Mouse (Mus musculus) liver, postnatal 0 days (tissue): Measurements from ENCODE around the gene Smyd5. TPM values are rescaled to one million over a fixed set of nuclear protein-coding genes. Genes with fewer than 3 reads are reported as not detected.

ENCODE experiments used
- ATAC-seq: fragments of 200-750 bp; cut with Nextera tagmentation; 2 replicates; pipeline ENCODE4 v1.8.0; 2017; ENCODE audit warnings: mild to moderate bottlenecking, moderate library complexity
- DNase-seq: peaks from one replicate; pipeline ENCODE4 v3.0.0-alpha.2; 2016
- H3K27ac ChIP-seq: fragments of 300-500 bp; sonication (generic); 2 replicates; pipeline ENCODE4 v1.5.1; 2014; ENCODE audit warnings: antibody characterized with exemption, moderate library complexity, mild to moderate bottlenecking, low read depth
- H3K27me3 ChIP-seq: fragments of 300-500 bp; sonication (generic); 2 replicates; pipeline ENCODE4 v1.6.1; 2014; ENCODE audit warnings: low read length, control low read depth, mixed read lengths; ENCODE audit not compliant: insufficient read depth
- H3K36me3 ChIP-seq: fragments of 300-500 bp; sonication (generic); replicated peaks from 2 replicates; pipeline ENCODE4 v1.6.1; 2014; ENCODE audit warnings: mild to moderate bottlenecking, control low read depth, low read length, moderate library complexity, mixed read lengths; ENCODE audit not compliant: insufficient read depth
- H3K4me1 ChIP-seq: fragments of 300-500 bp; sonication (generic); 2 replicates; pipeline ENCODE4 v1.6.1; 2014; ENCODE audit warnings: antibody characterized with exemption, mild to moderate bottlenecking, control low read depth; ENCODE audit not compliant: insufficient read depth
- H3K4me2 ChIP-seq: fragments of 300-500 bp; sonication (generic); 2 replicates; pipeline ENCODE4 v1.6.1; 2014; ENCODE audit warnings: low read depth, mild to moderate bottlenecking, low read length, moderate library complexity, mixed read lengths
- H3K4me3 ChIP-seq: fragments of 300-500 bp; sonication (generic); 2 replicates; pipeline ENCODE4 v1.5.1; 2014; ENCODE audit warnings: low read depth, low read length
- H3K9ac ChIP-seq: fragments of 300-500 bp; sonication (generic); replicated peaks from 2 replicates; pipeline ENCODE4 v1.6.1; 2014; ENCODE audit warnings: mild to moderate bottlenecking, moderate library complexity
- H3K9me3 ChIP-seq: fragments of 300-500 bp; sonication (generic); 2 replicates; pipeline ENCODE4 v1.6.1; 2016; ENCODE audit warnings: mild to moderate bottlenecking, control low read depth, low read length, mixed read lengths
- CTCF ChIP-seq: sonication (generic); IDR thresholded peaks from 2 replicates; pipeline ENCODE4 v1.5.1; 2016; ENCODE audit warnings: antibody characterized with exemption, low read depth
- EP300 ChIP-seq: IDR thresholded peaks from 2 replicates; pipeline ENCODE4 v1.6.1; 2016; ENCODE audit warnings: antibody characterized with exemption, low read depth, mild to moderate bottlenecking
- WGBS: fragments of 180-500 bp; shearing (Covaris S2); extraction: QIAGEN DNeasy Blood & Tissue Kit; methylation state at CpG from one replicate; pipeline ENCODE4 v1.1.7; 2014; ENCODE audit not compliant: insufficient replicate concordance; 5-methylcytosine and 5-hydroxymethylcytosine counted together
- polyA plus RNA-seq: library from polyadenylated mRNA; unstranded; fragments of >200 nt; fragmentation: Nextera tagmentation; extraction: Ambion mirVana; gene quantifications from 2 replicates; pipeline ENCODE4 v1.2.1, GENCODE M21; 2015

Gene Smyd5
- polyA plus RNA-seq = 9.6 and 11.3 TPM in 2 replicates

GRCm38 (mm10) chr6:85431842-85432431, at the start of gene Smyd5:
TSS of gene Smyd5 (plus strand) at chr6:85431989.
- H3K9ac ChIP-seq = peak within 1 kb of the TSS; percentile 58
- H3K4me1 ChIP-seq = peaks cover 17% of the 10 kb centered on the region
- H3K27ac ChIP-seq = no peak within 1 kb of the TSS
- no peaks in the 10 kb centered on the region for H3K9me3 ChIP-seq
- H3K36me3 ChIP-seq = no peaks in the 10 kb centered on the region
- 3% methylated on average over 38 of the region's 39 CpGs for WGBS
- TF ChIP-seq EP300 (no peak), CTCF (no peak)
- peak; percentile 92 for DNase-seq
- no peaks in the 10 kb centered on the region for H3K27me3 ChIP-seq
- peak within 1 kb of the TSS; percentile 82 for H3K4me2 ChIP-seq
- peak; percentile 96 for ATAC-seq
- H3K4me3 ChIP-seq = peak within 1 kb of the TSS; percentile 66

DNA sequence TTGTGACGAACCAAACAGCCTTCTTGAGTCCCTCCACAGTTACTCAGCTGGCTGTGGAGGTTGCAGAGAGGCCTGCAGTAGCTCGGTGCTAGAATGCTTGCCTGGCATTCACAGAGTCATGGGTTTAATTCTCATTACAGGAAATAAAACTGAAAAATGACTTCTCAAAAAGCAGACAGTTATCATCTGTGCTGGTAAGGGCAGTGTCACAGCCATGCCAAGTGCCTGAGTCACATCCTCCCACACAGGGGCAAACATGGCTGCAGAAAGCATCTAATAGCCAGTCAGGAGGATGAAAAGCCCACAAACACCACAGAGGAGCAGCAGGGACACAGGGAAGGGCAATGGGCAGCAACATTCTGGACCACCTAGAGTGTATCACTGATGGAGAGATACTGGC, 49.0 kb upstream of the Smyd5 start:
- H3K27me3 ChIP-seq = 0 out of 2 replicates have a peak, but pooled peaks cover 2% of the 10 kb centered on the region
- ATAC-seq = no peak
- no peaks in the 10 kb centered on the region for H3K36me3 ChIP-seq
- 68% methylated on average over 2 of the region's 2 CpGs for WGBS
- peaks cover 10% of the 10 kb centered on the region for H3K4me1 ChIP-seq
- no peak overlapping the region for H3K27ac ChIP-seq
- no peak overlapping the region for H3K4me3 ChIP-seq
- H3K9ac ChIP-seq = no peak overlapping the region
- DNase-seq = no peak
- no peak overlapping the region for H3K4me2 ChIP-seq
- no peaks in the 10 kb centered on the region for H3K9me3 ChIP-seq
- TF ChIP-seq CTCF = no peak

DNA sequence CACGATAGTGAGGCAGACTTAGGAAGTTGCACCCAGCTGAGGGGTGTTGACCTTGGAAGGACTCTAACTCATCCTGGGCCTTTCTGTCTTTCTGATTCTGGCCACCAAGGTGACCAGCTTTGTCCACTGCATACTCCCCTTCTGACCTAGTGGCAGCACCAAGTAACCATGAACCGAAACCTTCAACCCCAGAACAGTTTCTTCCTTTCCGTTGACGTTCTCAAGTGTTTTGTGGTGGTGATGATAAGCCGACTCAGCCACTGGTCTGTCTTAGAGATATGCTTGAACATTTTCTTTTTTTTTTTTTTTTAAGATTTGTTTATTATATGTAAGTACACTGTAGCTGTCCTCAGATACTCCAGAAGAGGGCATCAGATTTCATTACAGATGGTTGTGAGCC, 43.2 kb upstream of the Smyd5 start:
- Histone ChIP-seq H3K9ac (no peak overlapping the region), H3K4me3 (no peak overlapping the region), H3K36me3 (no peaks in the 10 kb centered on the region), H3K9me3 (no peaks in the 10 kb centered on the region), H3K27me3 (0 out of 2 replicates have a peak, but pooled peaks cover 2% of the 10 kb centered on the region), H3K4me1 (no peaks in the 10 kb centered on the region), H3K27ac (no peak overlapping the region), H3K4me2 (peak overlapping the region; percentile 9; the same call in 1 of the 2 replicates)
- TF ChIP-seq EP300 (peak; percentile 66), CTCF (no peak)
- peak; percentile 47 for ATAC-seq
- no peak for DNase-seq
- WGBS = 30% methylated on average over 5 of the region's 5 CpGs

DNA sequence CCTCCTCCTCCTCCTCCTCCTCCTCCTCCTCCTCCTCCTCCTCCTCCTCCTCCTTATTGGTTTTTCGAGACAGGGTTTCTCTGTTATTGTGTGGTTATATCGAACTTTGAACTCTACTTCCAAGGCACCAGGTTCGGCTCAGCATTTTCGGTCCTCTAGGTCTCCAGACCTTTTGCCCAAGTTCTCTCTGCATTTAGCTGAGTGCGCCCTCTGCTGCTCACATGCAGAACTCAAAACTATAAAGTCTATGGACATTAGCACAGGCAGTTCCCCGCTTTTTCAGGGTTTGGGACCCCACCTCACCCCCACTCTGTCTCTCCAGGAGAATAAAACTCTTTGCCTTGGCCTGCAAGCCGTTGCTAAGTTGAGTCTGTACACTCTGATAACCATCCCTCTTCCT, 40.0 kb upstream of the Smyd5 start:
- no peak overlapping the region for H3K9ac ChIP-seq
- 0 out of 2 replicates have a peak, but pooled peaks cover 2% of the 10 kb centered on the region for H3K27me3 ChIP-seq
- 14% methylated on average over 5 of the region's 7 CpGs for WGBS
- no peak overlapping the region for H3K27ac ChIP-seq
- TF ChIP-seq EP300 (no peak), CTCF (peak; percentile 81)
- H3K9me3 ChIP-seq = 0 out of 2 replicates have a peak, but pooled peaks cover 3% of the 10 kb centered on the region
- no peak overlapping the region for H3K4me3 ChIP-seq
- ATAC-seq (no peak), DNase-seq (peak; percentile 71)
- H3K4me2 ChIP-seq = no peak overlapping the region
- no peaks in the 10 kb centered on the region for H3K4me1 ChIP-seq
- no peaks in the 10 kb centered on the region for H3K36me3 ChIP-seq

DNA sequence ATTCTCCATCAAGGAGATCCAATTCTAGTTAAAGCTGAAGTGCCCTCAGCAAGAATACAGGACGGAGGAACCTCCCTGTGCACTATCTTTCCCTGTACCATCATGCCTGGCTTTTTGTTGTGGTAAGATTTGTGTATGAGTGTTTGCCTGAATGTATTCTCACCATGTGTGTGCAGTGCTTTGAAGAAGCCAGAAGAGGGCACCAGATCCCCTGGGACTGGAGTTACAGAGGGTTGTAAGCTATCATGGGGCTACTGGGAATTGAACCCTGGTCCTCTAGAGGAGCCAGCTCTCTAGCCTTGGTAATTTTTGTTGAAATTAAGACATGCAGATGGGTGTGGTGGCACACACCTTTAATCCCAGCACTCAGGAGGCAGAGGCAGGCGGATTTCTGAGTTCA, 36.4 kb upstream of the Smyd5 start:
- TF ChIP-seq EP300 = no peak
- no peak for TF ChIP-seq CTCF
- H3K4me2 ChIP-seq = no peak overlapping the region
- DNase-seq = no peak
- H3K9ac ChIP-seq = no peak overlapping the region
- H3K4me1 ChIP-seq = no peaks in the 10 kb centered on the region
- no peak for ATAC-seq
- no peaks in the 10 kb centered on the region for H3K27me3 ChIP-seq
- no peak overlapping the region for H3K27ac ChIP-seq
- H3K4me3 ChIP-seq = no peak overlapping the region
- no peaks in the 10 kb centered on the region for H3K36me3 ChIP-seq
- WGBS = 66% methylated on average over 2 of the region's 2 CpGs
- 0 out of 2 replicates have a peak, but pooled peaks cover 3% of the 10 kb centered on the region for H3K9me3 ChIP-seq

DNA sequence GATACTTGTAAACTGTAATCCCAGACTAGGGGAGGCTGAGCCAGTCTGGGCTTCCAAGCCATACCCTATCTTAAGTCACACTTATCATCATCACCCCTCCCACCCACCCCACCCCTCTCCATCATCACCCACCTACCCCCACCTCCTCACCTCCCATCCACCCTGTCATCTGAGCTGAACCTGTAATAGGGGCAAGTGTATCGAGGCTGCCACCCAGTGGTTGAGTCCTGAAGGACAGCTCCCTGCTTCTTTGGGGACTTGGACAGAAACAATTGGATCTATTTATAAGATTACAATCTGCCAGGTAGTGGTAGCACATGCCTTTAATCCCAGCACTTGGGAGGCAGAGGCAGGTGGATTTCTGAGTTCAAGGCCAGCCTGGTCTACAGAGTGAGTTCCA, 34.6 kb upstream of the Smyd5 start:
- no peak overlapping the region for H3K9ac ChIP-seq
- H3K27me3 ChIP-seq = no peaks in the 10 kb centered on the region
- H3K36me3 ChIP-seq = no peaks in the 10 kb centered on the region
- H3K9me3 ChIP-seq = 0 out of 2 replicates have a peak, but pooled peaks cover 3% of the 10 kb centered on the region
- DNase-seq (peak; percentile 45), ATAC-seq (no peak)
- no peak overlapping the region for H3K4me3 ChIP-seq
- WGBS = 31% methylated on average over 1 of the region's 1 CpGs
- TF ChIP-seq EP300 = no peak
- TF ChIP-seq CTCF = peak; percentile 69
- H3K4me1 ChIP-seq = no peaks in the 10 kb centered on the region
- H3K4me2 ChIP-seq = no peak overlapping the region
- H3K27ac ChIP-seq = no peak overlapping the region

- no peaks in the 10 kb centered on the region for H3K4me1 ChIP-seq
- no peak overlapping the region for H3K4me3 ChIP-seq
- no peak overlapping the region; the same call in 1 of the 2 replicates for H3K9ac ChIP-seq
- 0 out of 2 replicates have a peak, but pooled peaks cover 3% of the 10 kb centered on the region for H3K9me3 ChIP-seq
- DNase-seq = no peak
- 38% methylated on average over 5 of the region's 5 CpGs for WGBS
- H3K27me3 ChIP-seq = no peaks in the 10 kb centered on the region
- H3K36me3 ChIP-seq = no peaks in the 10 kb centered on the region
- no peak for ATAC-seq
- TF ChIP-seq CTCF (no peak), EP300 (no peak)
- H3K27ac ChIP-seq = no peak overlapping the region
- H3K4me2 ChIP-seq = no peak overlapping the region
These were observed 32.1 kb upstream of the Smyd5 start for GRCm38 (mm10) chr6:85399715-85400114.
